Mouse (Mus musculus) midbrain, embryonic 16.5 days (tissue): ENCODE measurements at regions not wholly inside any gene's neighbourhood (a gene's known extent, or its start where the extent isn't known, plus 50 kb on each side); places are given as distances from the start of the nearest gene placed in this dataset.

Source experiments
- ATAC-seq: fragments of 200-750 bp; cut with Nextera tagmentation; 2 replicates; pipeline ENCODE4 v1.8.0; 2017; ENCODE audit warnings: moderate TSS enrichment
- H3K27ac ChIP-seq: fragments of 300-500 bp; sonication (generic); 2 replicates; pipeline ENCODE4 v1.5.1; 2014; ENCODE audit warnings: mild to moderate bottlenecking, low read length, mixed read lengths
- H3K27me3 ChIP-seq: fragments of 300-500 bp; sonication (generic); 2 replicates; pipeline ENCODE4 v1.6.1; 2014; ENCODE audit warnings: low read depth, low read length, mixed read lengths; ENCODE audit not compliant: control insufficient read depth, insufficient read depth
- H3K36me3 ChIP-seq: fragments of 300-500 bp; sonication (generic); 2 replicates; pipeline ENCODE4 v1.6.1; 2014; ENCODE audit warnings: mild to moderate bottlenecking, low read length, moderate library complexity, mixed read lengths; ENCODE audit not compliant: control insufficient read depth, insufficient read depth
- H3K4me1 ChIP-seq: fragments of 300-500 bp; sonication (generic); 2 replicates; pipeline ENCODE4 v1.6.1; 2014; ENCODE audit warnings: mild to moderate bottlenecking, low read length, mixed read lengths; ENCODE audit not compliant: control insufficient read depth, insufficient read depth
- H3K4me2 ChIP-seq: fragments of 300-500 bp; sonication (generic); 2 replicates; pipeline ENCODE4 v1.6.1; 2014; ENCODE audit warnings: mild to moderate bottlenecking, low read length, mixed read lengths
- H3K4me3 ChIP-seq: fragments of 300-500 bp; sonication (generic); 2 replicates; pipeline ENCODE4 v1.5.1; 2014; ENCODE audit warnings: low read depth, mild to moderate bottlenecking, low read length, moderate library complexity, mixed read lengths
- H3K9ac ChIP-seq: fragments of 300-500 bp; sonication (generic); 2 replicates; pipeline ENCODE4 v1.6.1; 2014; ENCODE audit warnings: low read depth, low read length, mixed read lengths
- H3K9me3 ChIP-seq: fragments of 300-500 bp; sonication (generic); replicated peaks from 2 replicates; pipeline ENCODE4 v1.6.1; 2014; ENCODE audit warnings: mild to moderate bottlenecking, low read length, mixed read lengths; ENCODE audit not compliant: control insufficient read depth, poor library complexity, severe bottlenecking
- WGBS: fragments of 180-500 bp; shearing (Covaris S2); extraction: QIAGEN DNeasy Blood & Tissue Kit; methylation state at CpG from one replicate; pipeline ENCODE4 v1.1.7; 2014; 5-methylcytosine and 5-hydroxymethylcytosine counted together

GRCm38 (mm10) chr14:86360423-86361059 lies 780.5 kb downstream of the Diaph3 start:
- no peaks in the 10 kb centered on the region for H3K36me3 ChIP-seq
- peak overlapping the region; percentile 29; the same call in 1 of the 2 replicates for H3K27ac ChIP-seq
- 20% methylated on average over 7 of the region's 7 CpGs for WGBS
- H3K4me3 ChIP-seq = no peak overlapping the region
- peaks cover 14% of the 10 kb centered on the region for H3K4me1 ChIP-seq
- ATAC-seq = peak; percentile 82
- peak overlapping the region; percentile 10; the same call in 1 of the 2 replicates for H3K4me2 ChIP-seq
- no peaks in the 10 kb centered on the region for H3K9me3 ChIP-seq
- no peaks in the 10 kb centered on the region for H3K27me3 ChIP-seq
- H3K9ac ChIP-seq = no peak overlapping the region

DNA sequence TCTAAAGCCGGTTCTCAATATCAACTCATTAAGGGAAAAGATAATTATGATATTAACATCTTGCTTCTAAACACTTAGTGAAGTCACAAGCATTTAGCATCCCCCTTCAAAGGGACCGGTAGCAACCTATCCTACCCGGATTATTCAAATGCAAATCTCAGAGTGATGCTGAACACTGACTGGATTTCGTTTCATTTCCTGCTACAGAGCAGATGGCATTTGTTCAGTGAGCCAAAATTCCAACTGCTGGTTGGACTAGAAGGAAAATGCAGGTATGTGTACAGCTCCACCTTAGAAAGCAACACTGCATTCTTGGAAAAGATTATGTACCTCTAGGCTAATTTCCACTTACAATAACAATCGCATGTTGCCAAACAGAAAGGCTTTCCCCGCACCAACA lies 782.5 kb downstream of the Diaph3 start:
- WGBS = 64% methylated on average over 6 of the region's 6 CpGs
- no peak for ATAC-seq

DNA sequence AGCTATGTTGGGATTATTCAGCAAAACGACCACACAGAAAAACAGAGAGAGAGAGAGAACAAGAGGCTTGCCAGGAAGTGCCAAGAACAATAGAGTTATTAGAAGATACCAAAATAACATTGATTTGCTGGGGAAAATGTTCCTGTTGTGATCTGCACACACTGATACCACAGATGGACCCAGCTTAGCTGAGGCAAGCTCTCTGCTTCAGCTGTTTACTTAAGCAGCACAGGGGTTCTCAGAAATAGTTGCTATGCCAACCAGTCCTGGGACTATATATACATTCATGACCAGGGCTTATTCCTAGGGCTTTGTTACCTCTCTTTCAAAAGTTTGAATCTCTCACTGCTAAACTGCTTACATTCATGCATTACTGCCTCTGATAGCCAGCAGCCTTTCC lies 790.5 kb downstream of the Diaph3 start:
- Histone ChIP-seq H3K27ac (0 out of 2 replicates have a peak overlapping the region, but pooled peaks have one; percentile 49), H3K27me3 (no peaks in the 10 kb centered on the region), H3K36me3 (no peaks in the 10 kb centered on the region), H3K9ac (no peak overlapping the region), H3K4me2 (no peak overlapping the region), H3K4me1 (peaks cover 9% of the 10 kb centered on the region), H3K9me3 (no peaks in the 10 kb centered on the region), H3K4me3 (no peak overlapping the region)
- ATAC-seq = peak; percentile 88
- 18% methylated on average over 1 of the region's 1 CpGs for WGBS

More for the DNA sequence above, 782.5 kb downstream of the Diaph3 start:
- Histone ChIP-seq H3K9me3 (no peaks in the 10 kb centered on the region), H3K9ac (no peak overlapping the region), H3K27me3 (no peaks in the 10 kb centered on the region), H3K36me3 (no peaks in the 10 kb centered on the region), H3K4me1 (peaks cover 14% of the 10 kb centered on the region), H3K4me2 (no peak overlapping the region), H3K27ac (no peak overlapping the region), H3K4me3 (no peak overlapping the region)

DNA sequence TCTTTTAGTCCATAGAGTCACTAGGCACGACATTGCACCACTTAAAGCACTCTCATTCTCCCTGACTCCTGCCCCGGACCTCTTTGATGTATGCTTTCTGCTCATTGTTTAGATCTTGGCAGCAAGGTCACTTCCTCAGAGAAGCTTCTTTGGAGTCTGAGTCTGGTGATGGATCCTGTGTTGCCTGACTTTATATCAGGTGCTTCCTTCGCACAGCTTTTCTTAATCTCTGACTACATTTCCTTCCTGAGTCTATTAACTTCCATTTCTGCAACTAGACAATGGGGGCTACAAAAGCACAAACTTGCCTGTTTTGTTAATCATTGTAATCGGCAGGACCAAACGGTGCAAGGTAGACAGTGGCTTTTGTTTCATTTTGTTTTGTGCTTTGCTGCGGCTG lies 802.0 kb downstream of the Diaph3 start:
- peaks cover 3% of the 10 kb centered on the region; the same call in 1 of the 2 replicates for H3K4me1 ChIP-seq
- no peak overlapping the region for H3K9ac ChIP-seq
- H3K27ac ChIP-seq = no peak overlapping the region
- no peak for ATAC-seq
- H3K9me3 ChIP-seq = no peaks in the 10 kb centered on the region
- H3K4me2 ChIP-seq = no peak overlapping the region
- H3K4me3 ChIP-seq = no peak overlapping the region
- no peaks in the 10 kb centered on the region for H3K27me3 ChIP-seq
- 79% methylated on average over 6 of the region's 6 CpGs for WGBS
- no peaks in the 10 kb centered on the region for H3K36me3 ChIP-seq

- H3K4me2 ChIP-seq = no peak overlapping the region
- peaks cover 3% of the 10 kb centered on the region; the same call in 1 of the 2 replicates for H3K4me1 ChIP-seq
- H3K27ac ChIP-seq = no peak overlapping the region
- ATAC-seq = no peak
- no peak overlapping the region for H3K9ac ChIP-seq
- no peaks in the 10 kb centered on the region for H3K27me3 ChIP-seq
- no peaks in the 10 kb centered on the region for H3K36me3 ChIP-seq
- no peak overlapping the region for H3K4me3 ChIP-seq
- H3K9me3 ChIP-seq = no peaks in the 10 kb centered on the region
- WGBS = 55% methylated on average over 5 of the region's 5 CpGs
Observed at GRCm38 (mm10) chr14:86337052-86337451, 804.0 kb downstream of the Diaph3 start.

DNA sequence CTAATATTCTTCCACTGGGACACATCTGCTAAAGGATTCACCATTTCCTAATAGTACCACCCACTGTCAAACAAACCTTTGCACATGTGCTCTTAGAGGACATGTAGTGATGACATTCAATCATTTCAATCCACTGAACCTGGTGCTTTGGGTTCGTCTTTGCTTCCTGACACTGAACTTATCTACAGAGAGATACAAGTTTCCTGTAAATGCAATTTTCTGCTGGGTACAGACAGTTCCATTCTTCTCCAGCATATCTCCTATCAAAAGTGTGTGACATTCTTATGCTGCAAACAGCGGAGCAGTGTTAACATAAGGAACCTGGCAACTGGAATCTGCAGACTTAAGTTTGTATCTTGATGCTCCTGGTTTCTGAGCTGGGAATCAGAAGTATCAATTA lies 805.8 kb downstream of the Diaph3 start:
- Histone ChIP-seq H3K27me3 (no peaks in the 10 kb centered on the region), H3K9ac (no peak overlapping the region), H3K27ac (no peak overlapping the region), H3K4me1 (peaks cover 3% of the 10 kb centered on the region; the same call in 1 of the 2 replicates), H3K36me3 (no peaks in the 10 kb centered on the region), H3K9me3 (no peaks in the 10 kb centered on the region), H3K4me3 (no peak overlapping the region), H3K4me2 (no peak overlapping the region)
- no peak for ATAC-seq
- 91% methylated on average over 2 of the region's 2 CpGs for WGBS

DNA sequence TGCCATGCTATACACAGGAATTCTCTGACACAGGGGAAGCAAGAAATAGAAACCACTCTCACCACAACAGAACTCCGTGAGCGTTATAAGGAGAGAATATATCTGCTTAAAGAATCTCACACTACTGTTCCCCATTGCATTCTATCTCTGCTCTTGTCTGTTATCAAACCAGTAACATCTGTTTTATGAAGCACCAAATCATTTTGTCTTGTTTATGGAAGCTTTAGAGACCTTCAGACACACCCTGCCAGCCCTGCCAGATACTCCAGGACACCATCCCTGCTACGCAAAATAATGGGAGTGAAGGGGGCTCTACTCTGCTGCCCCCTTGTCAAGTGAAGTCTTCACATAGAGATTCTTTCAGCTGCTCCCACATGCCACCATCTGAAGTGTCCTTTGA lies 811.9 kb downstream of the Diaph3 start:
- WGBS = 80% methylated on average over 3 of the region's 3 CpGs

DNA sequence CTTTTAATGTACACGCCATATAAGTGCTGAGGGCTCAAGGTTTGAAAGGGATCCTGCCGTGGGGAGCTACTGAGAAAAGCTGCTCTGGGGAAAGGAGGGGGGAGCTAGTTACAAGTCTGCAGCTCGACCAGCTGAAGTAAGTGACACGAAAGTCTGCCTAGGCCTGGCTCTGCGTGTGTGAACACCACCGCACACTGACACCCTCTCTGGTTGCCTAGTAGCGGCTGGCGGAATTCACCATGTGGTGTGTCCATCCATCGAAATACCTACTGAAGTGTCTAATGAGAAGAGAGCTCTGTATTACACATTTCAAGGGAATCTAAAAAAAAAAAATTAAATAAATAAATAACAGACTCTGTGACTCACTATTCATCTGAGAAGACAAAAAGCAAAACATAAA lies 813.4 kb downstream of the Diaph3 start:
- 34% methylated on average over 9 of the region's 9 CpGs for WGBS
- H3K4me2 ChIP-seq = 0 out of 2 replicates have a peak overlapping the region, but pooled peaks have one; percentile 9
- ATAC-seq = peak; percentile 48; the same call in 1 of the 2 replicates

More for the DNA sequence above, 811.9 kb downstream of the Diaph3 start:
- H3K9me3 ChIP-seq = no peaks in the 10 kb centered on the region
- H3K4me2 ChIP-seq = no peak overlapping the region
- H3K4me3 ChIP-seq = no peak overlapping the region
- ATAC-seq = no peak
- no peaks in the 10 kb centered on the region for H3K27me3 ChIP-seq
- no peaks in the 10 kb centered on the region for H3K36me3 ChIP-seq
- no peak overlapping the region for H3K9ac ChIP-seq
- 0 out of 2 replicates have a peak, but pooled peaks cover 2% of the 10 kb centered on the region for H3K4me1 ChIP-seq
- H3K27ac ChIP-seq = no peak overlapping the region

DNA sequence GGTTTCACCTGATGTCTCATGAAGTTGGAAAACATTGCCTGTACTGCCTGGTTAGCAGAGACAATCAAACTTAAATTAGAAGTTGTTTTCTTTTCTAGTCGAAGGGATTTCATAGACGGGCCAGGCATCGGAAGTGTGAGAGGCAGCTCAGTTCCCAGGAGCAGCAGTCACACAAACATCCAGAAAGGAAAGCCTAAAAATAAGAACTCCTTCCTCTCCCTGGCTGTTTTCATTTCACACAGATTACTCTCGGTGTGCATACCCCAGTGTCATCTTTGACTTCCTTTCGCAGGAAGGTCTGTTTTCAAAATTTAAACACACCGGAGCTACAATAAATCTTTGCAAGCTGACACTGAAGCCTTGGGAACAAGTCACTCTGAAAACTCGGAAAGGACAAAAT lies 818.7 kb downstream of the Diaph3 start:
- ATAC-seq = no peak
- Histone ChIP-seq H3K27ac (no peak overlapping the region), H3K4me3 (no peak overlapping the region), H3K4me2 (no peak overlapping the region), H3K9me3 (no peaks in the 10 kb centered on the region), H3K36me3 (no peaks in the 10 kb centered on the region), H3K27me3 (no peaks in the 10 kb centered on the region), H3K4me1 (no peaks in the 10 kb centered on the region), H3K9ac (no peak overlapping the region)
- WGBS = 81% methylated on average over 7 of the region's 7 CpGs

More for the DNA sequence above, 813.4 kb downstream of the Diaph3 start:
- H3K9me3 ChIP-seq = no peaks in the 10 kb centered on the region
- H3K4me3 ChIP-seq = no peak overlapping the region
- H3K27me3 ChIP-seq = no peaks in the 10 kb centered on the region
- H3K9ac ChIP-seq = no peak overlapping the region
- no peak overlapping the region for H3K27ac ChIP-seq
- H3K36me3 ChIP-seq = no peaks in the 10 kb centered on the region
- H3K4me1 ChIP-seq = 0 out of 2 replicates have a peak, but pooled peaks cover 2% of the 10 kb centered on the region
